Mouse (Mus musculus): ENCODE data around the gene Fcgbp. TPM values are rescaled to one million over a fixed set of nuclear protein-coding genes. Genes with fewer than 3 reads are reported as not detected.
"Not testable (repeated sequence)": the region's sequence is repeated elsewhere in the genome, so short reads cannot be mapped to it uniquely, and the experiment has no call there.

The Fcgbp gene
- polyA plus RNA-seq, 1 experiment from 2014 or later: 0.40 TPM

- WGBS: 18% methylated on average over 11 of the region's 11 CpGs
- H3K36me3 ChIP-seq: no peaks in the 10 kb centered on the region
- H3K27ac ChIP-seq: no peak overlapping the region
- H3K4me2 ChIP-seq (replicated peaks): no peak overlapping the region
- H3K27me3 ChIP-seq: no peaks in the 10 kb centered on the region
- ATAC-seq (ENCODE audit: insufficient number of reproducible peaks, insufficient read depth, low FRiP score, low TSS enrichment): no peak
- H3K4me3 ChIP-seq: no peak overlapping the region
- 0 out of 2 replicates have a peak, but pooled peaks cover 4% of the 10 kb centered on the region for H3K4me1 ChIP-seq
- H3K9ac ChIP-seq: 0 out of 2 replicates have a peak overlapping the region, but pooled peaks have one; percentile 0
- no peaks in the 10 kb centered on the region for H3K9me3 ChIP-seq
These were observed 22.5 kb downstream of the Fcgbp start for GRCm38 (mm10) chr7:28093541-28093940.

- no peak overlapping the region for H3K9ac ChIP-seq
- no peaks in the 10 kb centered on the region for H3K27me3 ChIP-seq
- no peak overlapping the region for H3K4me2 ChIP-seq (replicated peaks)
- H3K4me3 ChIP-seq: no peak overlapping the region
- H3K9me3 ChIP-seq: peaks cover 7% of the 10 kb centered on the region; the same call in 1 of the 2 replicates
- no peak overlapping the region for H3K27ac ChIP-seq
- 93% methylated on average over 16 of the region's 16 CpGs for WGBS
- ATAC-seq (ENCODE audit: insufficient number of reproducible peaks, insufficient read depth, low FRiP score, low TSS enrichment): no peak
- no peaks in the 10 kb centered on the region for H3K36me3 ChIP-seq
- H3K4me1 ChIP-seq: no peaks in the 10 kb centered on the region
These were observed 28.1 kb downstream of the Fcgbp start for GRCm38 (mm10) chr7:28099101-28099500.

- H3K27me3 ChIP-seq: peaks cover 5% of the 10 kb centered on the region; the same call in 1 of the 2 replicates
- ATAC-seq (ENCODE audit: insufficient number of reproducible peaks, insufficient read depth, low FRiP score, low TSS enrichment): no peak
- no peak overlapping the region for H3K4me2 ChIP-seq (replicated peaks)
- WGBS: 67% methylated on average over 17 of the region's 17 CpGs
- H3K4me3 ChIP-seq: no peak overlapping the region
- no peaks in the 10 kb centered on the region for H3K4me1 ChIP-seq
- no peak overlapping the region for H3K27ac ChIP-seq
- no peak overlapping the region for H3K9ac ChIP-seq
- H3K36me3 ChIP-seq: no peaks in the 10 kb centered on the region
- peaks cover 7% of the 10 kb centered on the region; the same call in 1 of the 2 replicates for H3K9me3 ChIP-seq
These were observed 29.9 kb downstream of the Fcgbp start for GRCm38 (mm10) chr7:28100596-28101590.

GRCm38 (mm10) chr7:28102936-28103335 lies 31.9 kb downstream of the Fcgbp start:
- WGBS: 52% methylated on average over 5 of the region's 5 CpGs
- not testable (repeated sequence) for H3K27ac ChIP-seq; H3K4me3 ChIP-seq; ATAC-seq (ENCODE audit: insufficient number of reproducible peaks, insufficient read depth, low FRiP score, low TSS enrichment); H3K9me3 ChIP-seq; H3K4me2 ChIP-seq (replicated peaks); H3K4me1 ChIP-seq; H3K36me3 ChIP-seq; H3K27me3 ChIP-seq; H3K9ac ChIP-seq

- Histone ChIP-seq H3K27me3 (peaks cover 5% of the 10 kb centered on the region; the same call in 1 of the 2 replicates), H3K27ac (no peak overlapping the region), H3K9me3 (no peaks in the 10 kb centered on the region), H3K9ac (0 out of 2 replicates have a peak overlapping the region, but pooled peaks have one; percentile 36), H3K4me1 (no peaks in the 10 kb centered on the region), H3K36me3 (no peaks in the 10 kb centered on the region), H3K4me2 (replicated peaks) (peak overlapping the region; percentile 40), H3K4me3 (peak overlapping the region; percentile 25)
- ATAC-seq (ENCODE audit: insufficient number of reproducible peaks, insufficient read depth, low FRiP score, low TSS enrichment): peak; percentile 26; the same call in 1 of the 2 replicates
- WGBS: 4% methylated on average over 23 of the region's 23 CpGs
These were observed 33.6 kb downstream of the Fcgbp start for GRCm38 (mm10) chr7:28104670-28105069.

- Histone ChIP-seq H3K27ac (no peak overlapping the region), H3K4me2 (replicated peaks) (no peak overlapping the region), H3K9ac (no peak overlapping the region), H3K4me1 (no peaks in the 10 kb centered on the region), H3K9me3 (no peaks in the 10 kb centered on the region), H3K4me3 (no peak overlapping the region), H3K36me3 (no peaks in the 10 kb centered on the region), H3K27me3 (peaks cover 5% of the 10 kb centered on the region; the same call in 1 of the 2 replicates)
- WGBS: 89% methylated on average over 11 of the region's 11 CpGs
- no peak for ATAC-seq (ENCODE audit: insufficient number of reproducible peaks, insufficient read depth, low FRiP score, low TSS enrichment)
These were observed 35.2 kb downstream of the Fcgbp start for GRCm38 (mm10) chr7:28106241-28106640.

GRCm38 (mm10) chr7:28114648-28115047 lies 43.6 kb downstream of the Fcgbp start:
- 80% methylated on average over 2 of the region's 2 CpGs for WGBS
- H3K4me2 ChIP-seq (replicated peaks): no peak overlapping the region
- H3K27ac ChIP-seq: no peak overlapping the region
- H3K4me1 ChIP-seq: no peaks in the 10 kb centered on the region
- H3K9ac ChIP-seq: no peak overlapping the region
- H3K9me3 ChIP-seq: no peaks in the 10 kb centered on the region
- no peaks in the 10 kb centered on the region for H3K36me3 ChIP-seq
- no peak for ATAC-seq (ENCODE audit: insufficient number of reproducible peaks, insufficient read depth, low FRiP score, low TSS enrichment)
- no peaks in the 10 kb centered on the region for H3K27me3 ChIP-seq
- H3K4me3 ChIP-seq: no peak overlapping the region

GRCm38 (mm10) chr7:28129166-28129565 lies 58.1 kb downstream of the Fcgbp start, which contains the start of gene 9530053A07Rik:
Gene 9530053A07Rik, plus strand, starts transcription at chr7:28129466.
- H3K9ac ChIP-seq: no peak within 1 kb of the TSS
- H3K9me3 ChIP-seq: no peaks in the 10 kb centered on the region
- no peak within 1 kb of the TSS for H3K4me2 ChIP-seq (replicated peaks)
- 79% methylated on average over 5 of the region's 5 CpGs for WGBS
- H3K36me3 ChIP-seq: no peaks in the 10 kb centered on the region
- no peak within 1 kb of the TSS for H3K27ac ChIP-seq
- no peaks in the 10 kb centered on the region for H3K27me3 ChIP-seq
- no peak for ATAC-seq (ENCODE audit: insufficient number of reproducible peaks, insufficient read depth, low FRiP score, low TSS enrichment)
- no peak within 1 kb of the TSS for H3K4me3 ChIP-seq
- no peaks in the 10 kb centered on the region for H3K4me1 ChIP-seq

- Histone ChIP-seq H3K9ac (no peak overlapping the region), H3K4me1 (no peaks in the 10 kb centered on the region), H3K27me3 (no peaks in the 10 kb centered on the region), H3K27ac (no peak overlapping the region), H3K4me3 (no peak overlapping the region), H3K4me2 (replicated peaks) (no peak overlapping the region), H3K36me3 (no peaks in the 10 kb centered on the region), H3K9me3 (no peaks in the 10 kb centered on the region; the same call in 1 of the 2 replicates)
- WGBS: 68% methylated on average over 5 of the region's 5 CpGs
- 0 out of 2 replicates have a peak, but pooled peaks have one; percentile 22 for ATAC-seq (ENCODE audit: insufficient number of reproducible peaks, insufficient read depth, low FRiP score, low TSS enrichment)
These were observed 66.6 kb downstream of the Fcgbp start for GRCm38 (mm10) chr7:28137613-28138012.

- H3K9ac ChIP-seq: no peak overlapping the region
- 0 out of 2 replicates have a peak, but pooled peaks cover 4% of the 10 kb centered on the region for H3K4me1 ChIP-seq
- H3K4me3 ChIP-seq: no peak overlapping the region
- H3K27ac ChIP-seq: no peak overlapping the region
- 0 out of 2 replicates have a peak, but pooled peaks cover 4% of the 10 kb centered on the region for H3K9me3 ChIP-seq
- no peaks in the 10 kb centered on the region for H3K36me3 ChIP-seq
- 0 out of 2 replicates have a peak, but pooled peaks cover 4% of the 10 kb centered on the region for H3K27me3 ChIP-seq
- WGBS: 20% methylated on average over 3 of the region's 3 CpGs
- no peak for ATAC-seq (ENCODE audit: insufficient number of reproducible peaks, insufficient read depth, low FRiP score, low TSS enrichment)
- H3K4me2 ChIP-seq (replicated peaks): no peak overlapping the region
These were observed 77.2 kb downstream of the Fcgbp start for GRCm38 (mm10) chr7:28148263-28148662.

GRCm38 (mm10) chr7:28149841-28150240 lies 78.8 kb downstream of the Fcgbp start:
- WGBS: 93% methylated on average over 1 of the region's 1 CpGs
- H3K36me3 ChIP-seq: no peaks in the 10 kb centered on the region
- 0 out of 2 replicates have a peak, but pooled peaks cover 4% of the 10 kb centered on the region for H3K4me1 ChIP-seq
- no peak overlapping the region for H3K27ac ChIP-seq
- 0 out of 2 replicates have a peak, but pooled peaks cover 4% of the 10 kb centered on the region for H3K27me3 ChIP-seq
- no peak overlapping the region for H3K4me3 ChIP-seq
- ATAC-seq (ENCODE audit: insufficient number of reproducible peaks, insufficient read depth, low FRiP score, low TSS enrichment): no peak
- no peaks in the 10 kb centered on the region for H3K9me3 ChIP-seq
- H3K9ac ChIP-seq: no peak overlapping the region
- H3K4me2 ChIP-seq (replicated peaks): no peak overlapping the region
